Mouse (Mus musculus): ENCODE measurements at regions not wholly inside any gene's neighbourhood (a gene's known extent, or its start where the extent isn't known, plus 50 kb on each side); places are given as distances from the start of the nearest gene placed in this dataset.
"Not testable (repeated sequence)": the region's sequence is repeated elsewhere in the genome, so short reads cannot be mapped to it uniquely, and the experiment has no call there.

DNA sequence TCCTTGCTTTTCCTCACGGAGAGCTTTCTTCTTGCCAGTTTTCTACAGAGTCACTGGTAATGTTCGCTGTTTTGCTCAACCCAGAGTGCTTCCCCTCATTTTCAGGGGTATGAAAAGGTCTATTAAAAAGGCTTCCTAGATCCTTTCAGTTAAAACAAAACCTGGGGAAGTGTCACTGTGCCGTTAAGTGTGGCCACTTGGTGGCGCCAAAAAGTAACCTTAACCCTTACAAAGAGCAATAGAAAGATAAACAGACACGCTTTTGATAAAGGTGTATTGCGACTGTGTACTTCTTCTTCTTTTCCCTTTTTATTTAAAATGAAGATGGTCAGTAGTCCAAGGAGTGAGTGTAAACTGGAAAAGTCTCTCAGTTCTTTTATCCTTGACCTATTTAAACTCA is 145.2 kb upstream of the Smlr1 start:
- no peaks in the 10 kb centered on the region for H3K27me3 ChIP-seq
- H3K9ac ChIP-seq (replicated peaks): no peak overlapping the region
- H3K4me2 ChIP-seq (replicated peaks): no peak overlapping the region
- H3K36me3 ChIP-seq: no peaks in the 10 kb centered on the region
- peak; percentile 53 for ATAC-seq (replicated peaks)
- no peak overlapping the region for H3K4me3 ChIP-seq
- 11% methylated on average over 6 of the region's 6 CpGs for WGBS
- no peaks in the 10 kb centered on the region for H3K9me3 ChIP-seq
- no peak overlapping the region for H3K27ac ChIP-seq (replicated peaks)
- H3K4me1 ChIP-seq: 0 out of 2 replicates have a peak, but pooled peaks cover 4% of the 10 kb centered on the region

DNA sequence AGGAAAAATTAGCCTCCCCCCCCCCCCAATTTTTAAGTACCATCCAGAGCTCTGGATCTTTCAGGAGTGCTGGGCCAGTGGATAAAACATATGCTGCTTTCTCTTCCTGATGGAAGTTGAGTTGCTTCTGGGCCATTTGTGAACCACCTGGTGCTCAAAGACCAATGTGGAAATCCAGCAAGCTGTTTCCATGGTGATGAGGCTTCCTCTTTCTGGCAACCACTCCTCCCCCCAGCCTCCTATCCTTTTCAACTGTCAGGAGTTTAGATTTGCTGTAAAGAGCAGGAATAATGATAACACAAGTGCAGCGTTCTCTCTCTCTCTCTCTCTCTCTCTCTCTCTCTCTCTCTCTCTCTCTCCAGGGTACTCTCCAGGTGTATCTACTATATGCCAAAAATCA is 141.8 kb upstream of the Smlr1 start:
- H3K4me2 ChIP-seq (replicated peaks): no peak overlapping the region
- no peak overlapping the region for H3K9ac ChIP-seq (replicated peaks)
- H3K27ac ChIP-seq (replicated peaks): 0 out of 2 replicates have a peak overlapping the region, but pooled peaks have one; percentile 5
- H3K36me3 ChIP-seq: no peaks in the 10 kb centered on the region
- H3K4me3 ChIP-seq: no peak overlapping the region
- H3K4me1 ChIP-seq: 0 out of 2 replicates have a peak, but pooled peaks cover 4% of the 10 kb centered on the region
- 44% methylated on average over 1 of the region's 1 CpGs for WGBS
- ATAC-seq (replicated peaks): peak; percentile 80
- no peaks in the 10 kb centered on the region for H3K9me3 ChIP-seq
- no peaks in the 10 kb centered on the region for H3K27me3 ChIP-seq

DNA sequence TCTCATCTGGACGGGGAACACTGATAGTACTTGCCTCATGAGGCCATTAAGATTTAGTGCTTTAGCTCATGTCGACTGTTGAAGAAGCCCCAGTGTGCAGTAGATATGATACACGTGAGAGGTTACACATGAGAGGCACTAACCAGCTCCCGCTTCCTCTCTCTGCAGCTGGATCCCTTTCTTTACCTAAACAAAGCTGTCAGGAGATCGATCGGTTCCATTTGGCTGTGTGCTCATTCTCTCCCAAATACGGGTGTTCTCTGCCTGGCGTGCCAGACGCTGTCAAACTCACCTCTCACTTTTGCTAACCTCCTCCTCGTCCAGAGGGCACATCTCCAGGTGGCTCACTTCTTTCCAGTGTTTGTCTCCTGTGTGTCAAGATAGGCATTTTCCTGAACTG is 139.3 kb upstream of the Smlr1 start:
- Histone ChIP-seq H3K4me1 (0 out of 2 replicates have a peak, but pooled peaks cover 4% of the 10 kb centered on the region), H3K9me3 (no peaks in the 10 kb centered on the region), H3K4me3 (no peak overlapping the region), H3K4me2 (replicated peaks) (no peak overlapping the region), H3K36me3 (no peaks in the 10 kb centered on the region), H3K9ac (replicated peaks) (no peak overlapping the region), H3K27ac (replicated peaks) (no peak overlapping the region), H3K27me3 (no peaks in the 10 kb centered on the region)
- ATAC-seq (replicated peaks): no peak
- 79% methylated on average over 10 of the region's 10 CpGs for WGBS

DNA sequence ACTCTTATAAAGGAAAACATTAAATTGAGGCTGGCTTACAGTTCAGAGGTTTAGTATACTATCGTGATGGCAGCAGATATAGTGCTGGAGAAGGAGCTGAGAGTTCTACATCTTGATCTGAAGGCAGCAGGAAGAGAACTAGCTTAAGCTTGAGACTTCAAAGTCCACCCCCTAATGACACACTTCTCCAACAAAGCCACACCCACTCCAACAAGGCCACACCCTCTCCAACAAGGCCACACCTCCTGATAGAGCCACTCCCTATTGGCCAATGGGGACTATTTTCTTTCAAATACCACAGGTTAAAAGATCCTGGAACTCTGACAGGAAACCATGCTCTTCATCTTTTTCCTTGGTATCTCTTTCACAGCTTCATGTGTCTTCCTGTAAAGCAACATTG is 134.0 kb upstream of the Smlr1 start:
- Histone ChIP-seq H3K4me3 (no peak overlapping the region), H3K9me3 (no peaks in the 10 kb centered on the region), H3K4me2 (replicated peaks) (no peak overlapping the region), H3K9ac (replicated peaks) (no peak overlapping the region), H3K27ac (replicated peaks) (no peak overlapping the region), H3K27me3 (no peaks in the 10 kb centered on the region), H3K4me1 (no peaks in the 10 kb centered on the region), H3K36me3 (no peaks in the 10 kb centered on the region)
- ATAC-seq (replicated peaks): no peak
- 86% methylated on average over 1 of the region's 1 CpGs for WGBS

DNA sequence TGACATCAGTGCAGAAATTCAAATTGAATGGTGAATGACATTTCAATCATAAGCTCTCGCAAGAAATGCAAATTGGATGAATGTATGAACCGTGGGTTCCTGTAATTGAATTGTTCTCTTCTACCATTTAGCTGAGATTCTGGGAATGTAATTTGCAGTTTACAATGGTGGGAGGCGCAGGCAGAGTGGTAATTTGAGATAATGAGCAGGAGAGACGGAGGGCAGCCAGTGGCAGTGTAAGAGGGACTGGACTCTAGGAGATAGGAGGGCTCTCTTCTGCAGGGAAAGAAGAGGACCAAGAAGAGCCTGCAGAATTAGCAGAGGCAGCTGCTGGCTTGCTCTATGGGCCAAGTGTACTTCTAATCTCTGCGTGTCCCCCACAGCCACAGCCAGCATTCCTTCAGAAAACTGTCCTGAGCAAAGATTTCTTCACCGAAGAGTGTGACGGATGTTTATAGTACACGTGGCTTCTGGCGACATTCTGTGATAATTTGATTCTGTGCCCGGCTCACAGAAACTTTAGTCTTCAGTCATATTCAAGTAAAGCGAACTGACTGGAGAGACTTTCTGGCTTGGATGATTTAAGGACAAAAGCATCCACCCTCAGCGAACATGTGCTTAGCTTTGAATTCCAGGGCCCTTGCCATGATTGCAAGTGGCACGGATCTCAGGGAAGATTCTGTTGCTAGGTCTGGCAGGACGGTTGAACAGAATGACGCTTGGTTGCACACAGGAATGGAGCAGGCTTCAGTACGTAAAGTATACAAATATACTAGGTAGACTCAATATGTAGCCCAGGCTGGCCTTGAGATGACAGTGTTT is 116.9 kb upstream of the Smlr1 start:
- Histone ChIP-seq H3K9me3 (no peaks in the 10 kb centered on the region), H3K4me2 (replicated peaks) (no peak overlapping the region), H3K4me3 (no peak overlapping the region), H3K4me1 (no peaks in the 10 kb centered on the region), H3K27me3 (no peaks in the 10 kb centered on the region), H3K27ac (replicated peaks) (no peak overlapping the region), H3K36me3 (no peaks in the 10 kb centered on the region), H3K9ac (replicated peaks) (no peak overlapping the region)
- ATAC-seq (replicated peaks): no peak
- 74% methylated on average over 16 of the region's 16 CpGs for WGBS

DNA sequence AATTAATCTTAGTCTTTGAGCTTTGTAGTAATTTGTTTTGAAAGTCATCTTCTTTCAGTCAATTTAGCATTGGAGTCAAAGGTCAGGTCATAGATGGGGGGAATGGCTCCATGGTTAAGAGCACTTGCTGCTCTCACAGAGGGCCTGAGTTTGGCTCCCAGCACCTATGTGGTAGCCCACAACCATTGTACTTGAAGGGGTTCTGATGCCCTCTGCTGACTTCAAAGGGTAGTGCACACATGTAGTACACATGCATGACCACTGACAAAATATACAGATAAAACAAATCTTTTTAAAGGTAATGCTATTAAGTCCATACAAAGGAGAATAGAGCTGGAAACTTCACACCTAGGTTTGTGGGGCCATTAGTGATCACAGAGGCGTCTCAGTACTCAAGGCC is 111.7 kb upstream of the Smlr1 start:
- H3K9ac ChIP-seq (replicated peaks): no peak overlapping the region
- no peak overlapping the region for H3K4me3 ChIP-seq
- H3K4me2 ChIP-seq (replicated peaks): no peak overlapping the region
- ATAC-seq (replicated peaks): no peak
- no peaks in the 10 kb centered on the region for H3K9me3 ChIP-seq
- H3K4me1 ChIP-seq: no peaks in the 10 kb centered on the region
- 91% methylated on average over 1 of the region's 1 CpGs for WGBS
- no peak overlapping the region for H3K27ac ChIP-seq (replicated peaks)
- H3K27me3 ChIP-seq: no peaks in the 10 kb centered on the region
- H3K36me3 ChIP-seq: no peaks in the 10 kb centered on the region

DNA sequence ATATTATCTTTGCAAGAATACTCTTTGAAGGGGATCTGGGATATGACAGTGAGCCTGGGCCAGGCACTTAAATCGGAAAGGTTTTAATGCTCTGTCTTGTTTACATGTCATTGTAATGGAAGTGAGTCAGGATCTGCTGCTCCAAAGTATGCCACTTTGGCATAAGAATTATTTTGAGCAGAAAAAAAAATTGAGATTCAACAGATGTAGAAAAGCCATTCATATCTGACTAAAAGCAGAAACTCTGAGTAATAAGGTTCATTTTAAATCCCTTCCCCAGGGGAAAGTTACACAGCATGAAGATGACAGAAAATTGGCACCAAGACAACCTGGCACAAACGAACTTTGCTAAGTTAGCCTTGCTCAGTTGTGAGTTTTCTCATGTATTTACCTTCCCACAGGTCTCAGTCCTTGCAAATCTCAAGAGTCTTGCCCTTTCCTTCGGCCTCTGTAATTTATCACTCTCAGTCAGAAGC is 107.5 kb upstream of the Smlr1 start:
- WGBS: 66% methylated on average over 3 of the region's 3 CpGs

DNA sequence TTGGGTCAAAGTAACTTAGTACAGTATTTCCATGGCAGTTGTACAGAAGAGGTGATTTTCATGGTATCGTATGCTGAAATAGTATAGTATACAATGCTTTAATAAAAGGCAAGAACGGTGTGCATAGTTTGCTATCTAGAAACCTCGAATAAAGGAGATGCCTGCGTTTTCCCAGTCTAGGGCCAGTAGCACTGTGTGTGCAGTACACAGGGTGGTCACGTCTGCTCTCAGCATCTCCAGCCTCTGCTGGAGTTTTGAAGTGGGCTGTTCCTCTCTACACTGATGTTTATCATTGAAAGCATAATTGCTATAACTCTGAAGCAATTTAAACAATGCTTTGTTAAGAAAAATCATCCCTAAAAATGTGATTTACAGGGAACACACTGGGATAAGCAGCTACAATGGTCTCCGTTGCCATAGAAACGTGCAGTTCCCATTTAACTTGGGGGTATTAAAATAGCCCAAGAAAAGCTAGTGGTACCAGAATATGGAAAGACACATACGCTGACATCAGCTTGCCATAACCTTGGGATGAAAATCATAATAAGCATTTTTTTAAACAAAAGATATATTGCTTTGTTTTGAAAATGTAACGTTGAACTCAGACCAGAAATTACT is 106.1 kb upstream of the Smlr1 start:
- Histone ChIP-seq H3K4me2 (replicated peaks) (no peak overlapping the region), H3K36me3 (no peaks in the 10 kb centered on the region), H3K4me3 (no peak overlapping the region), H3K9me3 (no peaks in the 10 kb centered on the region), H3K9ac (replicated peaks) (no peak overlapping the region), H3K27me3 (no peaks in the 10 kb centered on the region), H3K4me1 (no peaks in the 10 kb centered on the region), H3K27ac (replicated peaks) (no peak overlapping the region)
- WGBS: 77% methylated on average over 9 of the region's 9 CpGs
- peak; percentile 48 for ATAC-seq (replicated peaks)

More for the DNA sequence above, 107.5 kb upstream of the Smlr1 start:
- no peak overlapping the region for H3K9ac ChIP-seq (replicated peaks)
- H3K27me3 ChIP-seq: no peaks in the 10 kb centered on the region
- no peaks in the 10 kb centered on the region for H3K9me3 ChIP-seq
- H3K4me3 ChIP-seq: no peak overlapping the region
- no peaks in the 10 kb centered on the region for H3K4me1 ChIP-seq
- H3K4me2 ChIP-seq (replicated peaks): no peak overlapping the region
- H3K36me3 ChIP-seq: no peaks in the 10 kb centered on the region
- H3K27ac ChIP-seq (replicated peaks): no peak overlapping the region
- no peak for ATAC-seq (replicated peaks)

DNA sequence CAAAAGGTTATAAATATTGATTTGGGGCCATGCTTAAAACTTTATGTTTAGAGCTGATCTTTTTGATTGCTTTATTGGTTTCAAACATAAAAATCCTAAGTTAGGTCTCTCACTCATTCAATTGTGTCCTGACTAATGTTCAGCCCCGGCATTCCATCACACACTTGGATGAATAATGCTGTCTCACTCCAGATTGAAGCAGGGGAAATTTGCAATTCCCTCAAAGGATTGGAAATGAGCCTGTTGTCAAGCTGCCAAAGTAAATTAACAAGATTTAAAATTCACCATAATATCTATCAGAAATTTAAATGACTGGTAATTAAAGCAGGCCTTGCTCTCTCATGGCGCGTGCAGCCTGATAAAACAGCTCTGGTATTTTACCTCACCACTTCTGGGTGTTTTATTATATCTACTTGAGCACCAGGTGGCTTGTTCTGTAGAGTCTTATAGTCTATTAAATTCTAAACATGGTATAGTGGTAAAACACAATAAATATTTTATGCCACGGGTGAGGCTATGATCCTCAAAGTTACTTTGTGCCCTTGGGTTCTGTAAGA is 97.1 kb upstream of the Smlr1 start:
- H3K36me3 ChIP-seq: no peaks in the 10 kb centered on the region
- 26% methylated on average over 4 of the region's 4 CpGs for WGBS
- H3K27me3 ChIP-seq: no peaks in the 10 kb centered on the region
- H3K4me3 ChIP-seq: no peak overlapping the region
- no peak overlapping the region for H3K9ac ChIP-seq (replicated peaks)
- ATAC-seq (replicated peaks): peak; percentile 87
- peaks cover 11% of the 10 kb centered on the region for H3K4me1 ChIP-seq
- no peak overlapping the region for H3K4me2 ChIP-seq (replicated peaks)
- no peak overlapping the region for H3K27ac ChIP-seq (replicated peaks)
- no peaks in the 10 kb centered on the region for H3K9me3 ChIP-seq

DNA sequence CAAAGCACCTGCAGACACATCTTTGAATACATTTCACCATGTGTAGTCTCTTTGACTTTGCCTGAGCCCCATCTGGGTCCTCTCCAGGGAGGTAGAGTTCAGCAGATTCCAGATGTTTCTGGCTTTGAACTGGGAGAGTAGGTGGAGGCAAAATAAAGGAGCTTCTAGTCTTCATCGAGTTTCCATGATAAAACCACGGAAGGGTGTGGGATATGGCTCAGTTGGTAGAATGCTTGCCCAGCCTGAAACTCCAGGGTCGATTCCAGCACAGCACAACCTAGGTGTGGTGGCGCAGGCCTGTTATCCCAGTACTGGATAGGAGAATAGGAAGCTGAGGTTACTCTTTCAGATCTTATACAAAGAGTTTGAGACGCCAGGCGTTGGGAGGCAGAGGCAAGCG is 96.2 kb upstream of the Smlr1 start:
- H3K36me3 ChIP-seq: no peaks in the 10 kb centered on the region
- H3K4me1 ChIP-seq: peaks cover 11% of the 10 kb centered on the region
- ATAC-seq (replicated peaks): peak; percentile 20; the same call in 1 of the 2 replicates
- no peaks in the 10 kb centered on the region for H3K9me3 ChIP-seq
- WGBS: 86% methylated on average over 7 of the region's 7 CpGs
- H3K9ac ChIP-seq (replicated peaks): no peak overlapping the region
- no peak overlapping the region for H3K27ac ChIP-seq (replicated peaks)
- no peaks in the 10 kb centered on the region for H3K27me3 ChIP-seq
- no peak overlapping the region for H3K4me2 ChIP-seq (replicated peaks)
- H3K4me3 ChIP-seq: no peak overlapping the region

DNA sequence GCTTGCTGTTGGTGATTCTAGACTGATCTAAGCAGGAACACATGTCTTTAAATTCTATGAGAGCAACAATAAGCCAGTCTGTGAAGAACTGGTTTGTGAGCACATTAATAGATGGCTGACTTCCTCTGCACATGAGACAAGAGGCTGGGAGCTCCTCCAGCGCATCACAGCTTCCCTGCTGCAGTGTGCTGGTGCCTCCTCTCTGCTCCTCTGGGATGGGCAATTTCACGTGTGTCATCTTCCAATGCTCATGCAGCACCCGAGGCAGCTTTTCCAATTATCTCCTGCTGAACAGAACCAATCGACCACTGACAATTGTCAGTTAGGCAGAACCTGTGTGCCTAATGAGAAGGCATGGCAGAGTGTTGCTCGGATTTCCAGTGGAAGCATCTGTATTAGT is 86.5 kb upstream of the Smlr1 start:
- no peak overlapping the region for H3K27ac ChIP-seq (replicated peaks)
- no peaks in the 10 kb centered on the region for H3K27me3 ChIP-seq

DNA sequence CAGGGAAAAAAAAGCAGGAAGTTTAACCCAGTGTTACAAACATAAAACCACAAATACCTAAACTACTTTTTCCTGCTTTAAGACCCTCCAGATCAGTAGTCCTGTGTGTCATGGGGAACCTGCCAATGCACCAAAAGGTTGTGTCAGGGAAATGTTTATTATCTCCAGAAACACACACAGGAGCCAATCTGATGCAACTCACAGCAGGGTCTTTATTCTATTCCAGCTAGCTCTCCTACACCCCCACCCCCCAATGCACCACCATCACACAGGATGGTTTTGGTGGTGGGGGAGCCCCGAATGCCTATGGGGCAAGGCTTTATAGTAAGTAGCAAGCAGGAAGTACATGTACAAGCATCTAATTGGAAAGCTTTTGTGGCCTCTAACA is 85.7 kb upstream of the Smlr1 start:
- not testable (repeated sequence) for H3K27me3 ChIP-seq; H3K4me1 ChIP-seq; H3K4me2 ChIP-seq (replicated peaks); H3K9ac ChIP-seq (replicated peaks); H3K9me3 ChIP-seq; H3K36me3 ChIP-seq; H3K4me3 ChIP-seq
- ATAC-seq (replicated peaks): peak; percentile 53
- 0 out of 2 replicates have a peak overlapping the region, but pooled peaks have one; percentile 16 for H3K27ac ChIP-seq (replicated peaks)
- WGBS: 30% methylated on average over 1 of the region's 1 CpGs

More for the DNA sequence above, 86.5 kb upstream of the Smlr1 start:
- H3K4me3 ChIP-seq: no peak overlapping the region
- peak; percentile 48; the same call in 1 of the 2 replicates for ATAC-seq (replicated peaks)
- no peaks in the 10 kb centered on the region; the same call in 1 of the 2 replicates for H3K4me1 ChIP-seq
- no peak overlapping the region for H3K9ac ChIP-seq (replicated peaks)
- 69% methylated on average over 5 of the region's 5 CpGs for WGBS
- no peaks in the 10 kb centered on the region for H3K36me3 ChIP-seq
- no peak overlapping the region for H3K4me2 ChIP-seq (replicated peaks)
- no peaks in the 10 kb centered on the region for H3K9me3 ChIP-seq

All from forebrain, embryonic 15.5 days (tissue).